Mouse (Mus musculus) liver, embryonic 14.5 days (tissue): ENCODE measurements around the gene Engase. TPM values are rescaled to one million over a fixed set of nuclear protein-coding genes. Genes with fewer than 3 reads are reported as not detected.

Source experiments
- ATAC-seq: fragments of 200-750 bp; cut with Nextera tagmentation; 2 replicates; pipeline ENCODE4 v1.8.0; 2017; ENCODE audit warnings: moderate number of reproducible peaks, mild to moderate bottlenecking, moderate library complexity; ENCODE audit not compliant: insufficient read depth
- DNase-seq, 3 experiments: peaks; one replicate each; pipeline ENCODE4 v3.0.0-alpha.2; 2012 to 2013; ENCODE audit warnings: low read depth in 3 of 3, low spot score in 3 of 3
- H3K27ac ChIP-seq: fragments of 300-500 bp; sonication (generic); 2 replicates; pipeline ENCODE4 v1.5.1; 2014; ENCODE audit warnings: moderate library complexity, mild to moderate bottlenecking, control low read depth, inconsistent platforms
- H3K27me3 ChIP-seq: fragments of 300-500 bp; sonication (generic); 2 replicates; pipeline ENCODE4 v1.6.1; 2014; ENCODE audit warnings: mild to moderate bottlenecking, low read length, moderate library complexity; ENCODE audit not compliant: control insufficient read depth, insufficient read depth
- H3K36me3 ChIP-seq: fragments of 300-500 bp; sonication (generic); replicated peaks from 2 replicates; pipeline ENCODE4 v1.6.1; 2014; ENCODE audit warnings: low read depth; ENCODE audit not compliant: control insufficient read depth, insufficient read depth
- H3K4me1 ChIP-seq, 2 experiments: fragments of 200-500 bp in 1 of 2; fragments of 300-500 bp in 1 of 2; sonication (generic) in 1 of 2; replicated peaks; 2 replicates each; pipeline ENCODE4 v1.6.1; 2012 to 2014; ENCODE audit warnings: antibody characterized with exemption in 1 of 2, inconsistent platforms in 1 of 2, low read length in 1 of 2; ENCODE audit not compliant: control insufficient read depth in 2 of 2, insufficient read depth in 2 of 2
- H3K4me2 ChIP-seq: fragments of 300-500 bp; sonication (generic); 2 replicates; pipeline ENCODE4 v1.6.1; 2014; ENCODE audit warnings: low read depth, mild to moderate bottlenecking, control low read depth, moderate library complexity
- H3K4me3 ChIP-seq, 2 experiments: fragments of 200-500 bp in 1 of 2; fragments of 300-500 bp in 1 of 2; sonication (generic) in 1 of 2; 2 replicates each; pipeline ENCODE4 v1.5.1; 2012 to 2014; ENCODE audit warnings: low read depth in 2 of 2, low read length in 2 of 2, mild to moderate bottlenecking in 2 of 2, control low read depth in 1 of 2, inconsistent platforms in 1 of 2, moderate library complexity in 1 of 2; ENCODE audit not compliant: insufficient read depth in 1 of 2
- H3K9ac ChIP-seq: fragments of 300-500 bp; sonication (generic); replicated peaks from 2 replicates; pipeline ENCODE4 v1.6.1; 2014; ENCODE audit warnings: mild to moderate bottlenecking, control low read depth, moderate library complexity
- H3K9me3 ChIP-seq: fragments of 300-500 bp; sonication (generic); 2 replicates; pipeline ENCODE4 v1.6.1; 2016; ENCODE audit warnings: low read length, mixed read lengths; ENCODE audit not compliant: control insufficient read depth
- CTCF ChIP-seq: IDR thresholded peaks from 2 replicates; pipeline ENCODE4 v1.5.1; 2016; ENCODE audit warnings: antibody characterized with exemption, low read depth, control low read depth
- EP300 ChIP-seq: IDR thresholded peaks from 2 replicates; pipeline ENCODE4 v1.6.1; 2016; ENCODE audit warnings: antibody characterized with exemption, low read depth
- WGBS: fragments of 180-500 bp; shearing (Covaris S2); extraction: QIAGEN DNeasy Blood & Tissue Kit; methylation state at CpG from one replicate; pipeline ENCODE4 v1.1.7; 2014; ENCODE audit not compliant: insufficient replicate concordance; 5-methylcytosine and 5-hydroxymethylcytosine counted together
- polyA plus RNA-seq, 2 experiments: library from polyadenylated mRNA; depleted of rRNA in 1 of 2; stranded (reverse) in 1 of 2; unstranded in 1 of 2; fragments of >200 nt; fragmentation: Nextera tagmentation in 1 of 2; extraction: Ambion mirVana in 1 of 2; gene quantifications; 2 replicates each; pipeline versions ENCODE4 v1.2.1 to v1.2.3; 2012 to 2014

Gene Engase
- polyA plus RNA-seq, 2 experiments: 4.1 to 6.5 TPM

- 60% methylated on average over 1 of the region's 1 CpGs for WGBS
- H3K9me3 ChIP-seq: no peaks in the 10 kb centered on the region
- no peaks in the 10 kb centered on the region for H3K27me3 ChIP-seq
- H3K27ac ChIP-seq: no peak overlapping the region
- no peaks in the 10 kb centered on the region for H3K36me3 ChIP-seq
- H3K4me2 ChIP-seq: no peak overlapping the region; the same call in 1 of the 2 replicates
- DNase-seq: no peak
- ATAC-seq: no peak
- TF ChIP-seq CTCF (no peak), EP300 (no peak)
- H3K4me1 ChIP-seq: peaks cover 29 to 39% of the 10 kb centered on the region in 2 experiments
- H3K9ac ChIP-seq: no peak overlapping the region
- no peak overlapping the region for H3K4me3 ChIP-seq
Measured at GRCm38 (mm10) chr11:118473161-118473560, 3.5 kb upstream of the Engase start.

DNA sequence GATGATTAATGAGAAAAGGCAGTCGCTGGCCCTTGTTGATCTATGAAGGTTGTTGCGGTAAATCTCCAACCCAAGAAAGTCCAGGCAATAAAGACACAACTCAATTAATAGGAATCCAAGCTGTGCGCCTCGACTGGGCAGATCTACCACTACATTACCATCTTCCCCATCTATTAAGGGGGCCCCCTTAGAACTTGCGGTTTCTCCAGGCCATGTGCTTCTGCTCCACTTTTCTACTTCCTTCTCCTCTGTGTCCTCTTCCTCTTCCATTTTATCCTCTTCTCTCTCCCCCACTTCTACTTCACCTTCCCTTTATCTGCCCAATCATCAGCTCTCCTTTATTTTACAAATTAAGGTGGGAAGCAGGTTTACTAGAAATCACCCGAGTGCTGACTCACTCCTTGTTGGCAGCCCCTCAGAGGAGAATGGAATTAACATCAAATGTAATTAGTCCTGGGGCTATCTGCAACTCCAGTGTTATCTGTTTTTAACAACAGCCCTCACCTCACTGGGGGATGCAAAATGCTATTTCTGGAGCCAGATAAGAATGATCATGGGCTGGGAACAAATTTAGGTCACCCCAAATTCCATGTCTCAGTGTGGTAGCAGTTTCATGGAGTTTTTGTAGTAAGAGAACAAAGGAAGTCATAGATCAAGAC, 2.7 kb upstream of the Engase start:
- no peak for DNase-seq
- H3K36me3 ChIP-seq: no peaks in the 10 kb centered on the region
- H3K4me3 ChIP-seq: no peak overlapping the region
- H3K9ac ChIP-seq: peak overlapping the region; percentile 43; the same call in 1 of the 2 replicates
- peak overlapping the region; percentile 50 for H3K27ac ChIP-seq
- no peaks in the 10 kb centered on the region for H3K27me3 ChIP-seq
- ATAC-seq: no peak
- no peaks in the 10 kb centered on the region for H3K9me3 ChIP-seq
- WGBS: 33% methylated on average over 6 of the region's 6 CpGs
- peaks cover 29 to 39% of the 10 kb centered on the region in 2 experiments for H3K4me1 ChIP-seq
- no peak for TF ChIP-seq CTCF
- peak; percentile 28; the same call in 1 of the 2 replicates for TF ChIP-seq EP300
- peak overlapping the region; percentile 29 for H3K4me2 ChIP-seq

GRCm38 (mm10) chr11:118475496-118476083, 1.0 kb upstream of the Engase start:
- ATAC-seq: no peak
- no peak for TF ChIP-seq EP300
- no peak for TF ChIP-seq CTCF
- H3K27me3 ChIP-seq: no peaks in the 10 kb centered on the region
- no peak overlapping the region for H3K4me3 ChIP-seq
- WGBS: 74% methylated on average over 7 of the region's 7 CpGs
- no peak for DNase-seq
- H3K4me1 ChIP-seq: peaks cover 24 to 26% of the 10 kb centered on the region in 2 experiments
- H3K36me3 ChIP-seq: no peaks in the 10 kb centered on the region
- H3K9me3 ChIP-seq: no peaks in the 10 kb centered on the region
- H3K27ac ChIP-seq: no peak overlapping the region
- H3K9ac ChIP-seq: no peak overlapping the region
- H3K4me2 ChIP-seq: no peak overlapping the region

GRCm38 (mm10) chr11:118479776-118480175, 3.1 kb downstream of the Engase start:
- H3K4me1 ChIP-seq: peaks cover 5 to 6% of the 10 kb centered on the region in 2 experiments
- no peak overlapping the region for H3K9ac ChIP-seq
- H3K4me3 ChIP-seq: no peak overlapping the region
- no peaks in the 10 kb centered on the region for H3K9me3 ChIP-seq
- no peak for TF ChIP-seq EP300
- TF ChIP-seq CTCF: no peak
- 64% methylated on average over 12 of the region's 12 CpGs for WGBS
- no peak overlapping the region for H3K4me2 ChIP-seq
- ATAC-seq: no peak
- no peak for DNase-seq
- no peak overlapping the region for H3K27ac ChIP-seq
- H3K36me3 ChIP-seq: no peaks in the 10 kb centered on the region; the same call in 1 of the 2 replicates
- no peaks in the 10 kb centered on the region for H3K27me3 ChIP-seq

GRCm38 (mm10) chr11:118481231-118481630, 4.6 kb downstream of the Engase start:
- Histone ChIP-seq H3K36me3 (no peaks in the 10 kb centered on the region; the same call in 1 of the 2 replicates), H3K9ac (no peak overlapping the region), H3K4me2 (no peak overlapping the region), H3K9me3 (no peaks in the 10 kb centered on the region), H3K27me3 (no peaks in the 10 kb centered on the region), H3K27ac (no peak overlapping the region), H3K4me1 (peaks cover 5 to 6% of the 10 kb centered on the region in 2 experiments), H3K4me3 (no peak overlapping the region)
- TF ChIP-seq CTCF (no peak), EP300 (no peak)
- 86% methylated on average over 11 of the region's 11 CpGs for WGBS
- ATAC-seq (no peak), DNase-seq (no peak)
